Mouse (Mus musculus) midbrain, postnatal 0 days (tissue): ENCODE data around the gene Sobp. TPM values are rescaled to one million over a fixed set of nuclear protein-coding genes. Genes with fewer than 3 reads are reported as not detected.

Experiments used
- ATAC-seq: fragments of 200-750 bp; cut with Nextera tagmentation; 2 replicates; pipeline ENCODE4 v1.8.0; 2017; ENCODE audit warnings: moderate number of reproducible peaks, mild to moderate bottlenecking, moderate TSS enrichment, moderate library complexity; ENCODE audit not compliant: low FRiP score
- DNase-seq: peaks from one replicate; pipeline ENCODE4 v3.0.0-alpha.2; 2015; ENCODE audit warnings: low spot score
- H3K27ac ChIP-seq: fragments of 300-500 bp; sonication (generic); 2 replicates; pipeline ENCODE4 v1.5.1; 2014; ENCODE audit warnings: low read depth, mild to moderate bottlenecking, low read length, mixed read lengths
- H3K27me3 ChIP-seq: fragments of 300-500 bp; sonication (generic); 2 replicates; pipeline ENCODE4 v1.6.1; 2014; ENCODE audit warnings: low read length, control low read depth, mixed read lengths; ENCODE audit not compliant: insufficient read depth
- H3K36me3 ChIP-seq: fragments of 300-500 bp; sonication (generic); 2 replicates; pipeline ENCODE4 v1.6.1; 2014; ENCODE audit warnings: low read length, control low read depth, mixed read lengths; ENCODE audit not compliant: insufficient read depth
- H3K4me1 ChIP-seq: fragments of 300-500 bp; sonication (generic); 2 replicates; pipeline ENCODE4 v1.6.1; 2014; ENCODE audit warnings: mild to moderate bottlenecking, control low read depth, antibody characterized with exemption, low read length, mixed read lengths; ENCODE audit not compliant: insufficient read depth
- H3K4me2 ChIP-seq: fragments of 300-500 bp; sonication (generic); 2 replicates; pipeline ENCODE4 v1.6.1; 2014; ENCODE audit warnings: low read depth, mild to moderate bottlenecking, low read length, mixed read lengths; ENCODE audit not compliant: poor library complexity, severe bottlenecking
- H3K4me3 ChIP-seq: fragments of 300-500 bp; sonication (generic); 2 replicates; pipeline ENCODE4 v1.5.1; 2014; ENCODE audit warnings: low read depth, mild to moderate bottlenecking, low read length, moderate library complexity
- H3K9ac ChIP-seq: fragments of 300-500 bp; sonication (generic); replicated peaks from 2 replicates; pipeline ENCODE4 v1.6.1; 2014; ENCODE audit warnings: mild to moderate bottlenecking, low read length, moderate library complexity, mixed read lengths; ENCODE audit not compliant: poor library complexity, severe bottlenecking
- H3K9me3 ChIP-seq: fragments of 300-500 bp; sonication (generic); 2 replicates; pipeline ENCODE4 v1.6.1; 2016; ENCODE audit warnings: low read length, control low read depth
- CTCF ChIP-seq: IDR thresholded peaks from 2 replicates; pipeline ENCODE4 v1.5.1; 2016; ENCODE audit warnings: antibody characterized with exemption, mild to moderate bottlenecking
- WGBS: fragments of 180-500 bp; shearing (Covaris S2); extraction: QIAGEN DNeasy Blood & Tissue Kit; methylation state at CpG from one replicate; pipeline ENCODE4 v1.1.7; 2014; 5-methylcytosine and 5-hydroxymethylcytosine counted together
- polyA plus RNA-seq: library from polyadenylated mRNA; unstranded; fragments of >200 nt; fragmentation: Nextera tagmentation; extraction: Ambion mirVana; gene quantifications from 2 replicates; pipeline ENCODE4 v1.2.1, GENCODE M21; 2015
- total RNA-seq: library from RNA; depleted of rRNA; stranded (reverse); fragments of >200 nt; gene quantifications from 2 replicates; pipeline ENCODE4 v1.2.3, GENCODE M21; 2014; rRNA removed

Sobp gene
- total and polyA plus RNA-seq, 2 experiments from 2014 or later: 17.0 to 34.2 TPM

- Histone ChIP-seq H3K27ac (no peak overlapping the region), H3K9ac (no peak overlapping the region), H3K4me1 (no peaks in the 10 kb centered on the region), H3K27me3 (no peaks in the 10 kb centered on the region), H3K4me3 (no peak overlapping the region), H3K9me3 (no peaks in the 10 kb centered on the region), H3K4me2 (no peak overlapping the region), H3K36me3 (no peaks in the 10 kb centered on the region)
- DNase-seq (no peak), ATAC-seq (no peak)
- WGBS: 74% methylated on average over 5 of the region's 5 CpGs
- no peak for TF ChIP-seq CTCF
Observed at GRCm38 (mm10) chr10:42953601-42954000, 220.7 kb downstream of the Sobp start.

Other genes starting within 250 kb of the Sobp start
- gene 9030612E09Rik, start 174 bp upstream of the Sobp start, total RNA-seq: 0.93 and 2.5 TPM in 2 replicates
- gene 9030612E09Rik, start 174 bp upstream of the Sobp start, polyA plus RNA-seq: 1.5 and 1.6 TPM in 2 replicates
- gene Pdss2, start 47.0 kb upstream of the Sobp start, total RNA-seq: 17.6 and 19.7 TPM in 2 replicates
- gene Pdss2, start 47.0 kb upstream of the Sobp start, polyA plus RNA-seq: 16.6 and 17.6 TPM in 2 replicates